Mouse (Mus musculus) limb, embryonic 10.5 days (tissue): ENCODE measurements around the gene Olfr12. TPM values are rescaled to one million over a fixed set of nuclear protein-coding genes. Genes with fewer than 3 reads are reported as not detected.

Source experiments
- DNase-seq: peaks from one replicate; pipeline ENCODE4 v3.0.0-alpha.2; 2017; ENCODE audit warnings: low spot score
- H3K27ac ChIP-seq: fragments of 300-500 bp; sonication (generic); 2 replicates; pipeline ENCODE4 v1.5.1; 2016; ENCODE audit warnings: mild to moderate bottlenecking
- H3K27me3 ChIP-seq: fragments of 300-500 bp; sonication (generic); 2 replicates; pipeline ENCODE4 v1.6.1; 2016; ENCODE audit warnings: low read depth, mild to moderate bottlenecking; ENCODE audit not compliant: poor library complexity, severe bottlenecking
- H3K36me3 ChIP-seq: fragments of 300-500 bp; sonication (generic); 2 replicates; pipeline ENCODE4 v1.6.1; 2016; ENCODE audit warnings: mild to moderate bottlenecking, moderate library complexity
- H3K4me1 ChIP-seq: fragments of 300-500 bp; sonication (generic); 2 replicates; pipeline ENCODE4 v1.6.1; 2016
- H3K4me3 ChIP-seq: fragments of 300-500 bp; sonication (generic); 2 replicates; pipeline ENCODE4 v1.5.1; 2016; ENCODE audit warnings: mild to moderate bottlenecking, moderate library complexity
- H3K9me3 ChIP-seq: fragments of 300-500 bp; sonication (generic); replicated peaks from 2 replicates; pipeline ENCODE4 v1.6.1; 2016; ENCODE audit warnings: mild to moderate bottlenecking
- WGBS: fragments of 180-500 bp; shearing (Covaris S2); methylation state at CpG from one replicate; pipeline ENCODE4 v1.1.7; 2016; 5-methylcytosine and 5-hydroxymethylcytosine counted together
- polyA plus RNA-seq: library from polyadenylated mRNA; unstranded; fragments of >200 nt; fragmentation: Nextera tagmentation; extraction: Ambion mirVana; gene quantifications from 2 replicates; pipeline ENCODE4 v1.2.1, GENCODE M21; 2016

The Olfr12 gene
- polyA plus RNA-seq, 1 experiment from 2014 or later: not detected

DNA sequence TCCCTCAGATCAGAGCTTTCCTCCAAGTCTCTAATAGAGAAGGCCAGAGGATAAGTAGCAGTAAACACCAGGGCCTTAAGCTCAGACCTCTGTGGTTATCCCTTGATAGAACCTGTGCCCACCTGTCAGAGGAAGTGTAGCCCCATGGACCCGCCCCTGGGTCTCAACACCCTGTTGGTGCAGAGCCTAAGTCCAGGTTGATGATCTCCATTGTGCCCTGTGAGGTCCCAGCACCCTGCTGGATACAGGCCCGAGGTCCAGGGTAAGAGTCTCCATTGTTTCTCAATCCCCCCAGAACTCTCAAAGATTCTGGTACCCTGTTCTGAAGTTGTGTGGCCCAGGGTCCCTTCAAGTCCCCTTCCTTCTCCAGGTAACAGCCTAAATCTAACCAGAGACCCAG is 28.5 kb downstream of the Olfr12 start:
- Histone ChIP-seq H3K36me3 (no peaks in the 10 kb centered on the region), H3K9me3 (no peaks in the 10 kb centered on the region), H3K4me1 (peaks cover 22% of the 10 kb centered on the region), H3K27ac (no peak overlapping the region), H3K27me3 (no peaks in the 10 kb centered on the region), H3K4me3 (no peak overlapping the region)
- 73% methylated on average over 2 of the region's 2 CpGs for WGBS
- DNase-seq: no peak

DNA sequence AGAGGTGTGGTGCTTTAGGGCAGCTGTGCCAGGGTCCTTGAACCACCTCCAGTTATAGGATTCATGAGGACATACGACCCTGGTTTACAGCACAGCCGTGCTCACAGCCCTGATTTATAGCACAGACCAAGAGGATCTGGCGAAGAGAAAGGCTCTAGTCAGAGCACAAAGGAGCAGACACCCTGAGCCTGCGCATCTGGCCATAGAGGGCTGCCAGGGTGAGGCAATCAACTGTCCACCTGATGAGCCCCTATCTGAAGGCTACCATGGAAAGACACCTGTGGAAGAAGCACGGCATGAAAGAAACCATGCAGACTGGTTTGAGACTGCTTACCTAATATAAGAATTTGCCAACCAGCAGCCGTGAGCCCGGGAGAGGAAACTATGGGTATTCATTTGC is 29.0 kb downstream of the Olfr12 start:
- Histone ChIP-seq H3K36me3 (no peaks in the 10 kb centered on the region), H3K9me3 (no peaks in the 10 kb centered on the region), H3K4me1 (peaks cover 20% of the 10 kb centered on the region), H3K4me3 (no peak overlapping the region), H3K27me3 (no peaks in the 10 kb centered on the region), H3K27ac (no peak overlapping the region)
- DNase-seq: no peak
- 69% methylated on average over 7 of the region's 7 CpGs for WGBS

DNA sequence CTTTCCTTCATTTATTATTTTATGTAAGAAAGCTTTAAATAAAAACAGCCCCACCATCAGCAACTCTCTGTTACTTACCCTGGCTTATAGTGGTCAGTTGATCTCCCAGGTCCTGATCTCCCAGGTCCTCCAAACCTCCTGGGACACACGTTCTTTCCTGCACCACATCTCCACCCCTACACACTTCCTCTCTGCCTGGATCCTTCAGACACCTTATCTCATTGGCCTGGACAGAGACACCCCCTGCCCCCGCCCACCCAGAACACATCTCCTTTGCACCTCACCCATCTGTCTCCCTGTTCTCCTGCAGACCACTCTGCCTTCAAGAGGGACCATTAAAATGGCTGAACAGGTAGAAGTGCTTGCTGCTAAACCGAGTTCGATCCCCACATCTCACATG is 29.4 kb downstream of the Olfr12 start:
- 72% methylated on average over 4 of the region's 4 CpGs for WGBS
- peaks cover 18% of the 10 kb centered on the region for H3K4me1 ChIP-seq
- H3K36me3 ChIP-seq: no peaks in the 10 kb centered on the region
- H3K9me3 ChIP-seq: no peaks in the 10 kb centered on the region
- DNase-seq: no peak
- H3K4me3 ChIP-seq: no peak overlapping the region
- no peak overlapping the region for H3K27ac ChIP-seq
- H3K27me3 ChIP-seq: no peaks in the 10 kb centered on the region

DNA sequence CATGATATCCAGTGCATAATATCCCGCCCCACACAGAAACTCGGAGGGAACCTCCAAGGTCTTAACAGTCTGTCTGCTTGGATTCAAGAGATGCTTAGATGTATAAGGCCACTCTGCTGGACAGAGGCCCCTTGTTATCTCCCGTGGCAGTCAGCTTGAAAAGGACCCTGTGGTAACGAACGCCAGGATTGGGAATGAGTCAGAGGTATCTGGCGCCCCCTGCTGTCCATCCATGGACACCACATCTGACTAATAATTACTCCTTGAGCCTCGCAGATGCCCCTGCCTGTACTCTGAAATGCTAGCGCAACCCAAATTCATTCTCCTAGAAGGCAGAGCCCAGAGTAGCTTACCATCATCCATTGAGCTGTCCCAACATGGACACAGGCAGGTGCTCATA is 30.2 kb downstream of the Olfr12 start:
- Histone ChIP-seq H3K27ac (no peak overlapping the region), H3K9me3 (no peaks in the 10 kb centered on the region), H3K4me1 (peaks cover 11% of the 10 kb centered on the region), H3K27me3 (no peaks in the 10 kb centered on the region), H3K4me3 (no peak overlapping the region), H3K36me3 (no peaks in the 10 kb centered on the region)
- 13% methylated on average over 8 of the region's 8 CpGs for WGBS
- peak; percentile 90 for DNase-seq

DNA sequence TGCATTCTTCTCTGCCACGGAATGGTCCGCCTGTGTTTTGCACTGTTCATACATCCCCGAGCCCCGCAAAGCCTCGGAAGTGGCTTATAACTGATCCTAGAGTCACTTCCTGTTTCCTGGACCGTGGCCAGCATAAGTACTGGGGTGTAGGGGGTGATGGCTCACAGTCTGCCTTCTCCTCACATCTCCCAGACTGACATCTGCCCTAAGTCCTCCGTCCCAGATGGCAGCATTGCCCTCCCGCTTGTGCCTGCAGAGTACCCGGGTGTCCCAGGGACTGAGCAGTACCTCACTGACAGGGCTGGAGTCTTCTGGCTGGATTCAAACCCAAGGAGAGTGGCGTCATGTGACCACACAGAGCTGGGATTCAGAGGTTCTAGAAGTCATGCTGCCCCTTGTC is 30.6 kb downstream of the Olfr12 start:
- H3K36me3 ChIP-seq: no peaks in the 10 kb centered on the region
- WGBS: 50% methylated on average over 10 of the region's 10 CpGs
- H3K4me1 ChIP-seq: peaks cover 10% of the 10 kb centered on the region
- no peaks in the 10 kb centered on the region for H3K27me3 ChIP-seq
- no peak for DNase-seq
- 0 out of 2 replicates have a peak overlapping the region, but pooled peaks have one; percentile 20 for H3K27ac ChIP-seq
- H3K4me3 ChIP-seq: no peak overlapping the region
- no peaks in the 10 kb centered on the region for H3K9me3 ChIP-seq

DNA sequence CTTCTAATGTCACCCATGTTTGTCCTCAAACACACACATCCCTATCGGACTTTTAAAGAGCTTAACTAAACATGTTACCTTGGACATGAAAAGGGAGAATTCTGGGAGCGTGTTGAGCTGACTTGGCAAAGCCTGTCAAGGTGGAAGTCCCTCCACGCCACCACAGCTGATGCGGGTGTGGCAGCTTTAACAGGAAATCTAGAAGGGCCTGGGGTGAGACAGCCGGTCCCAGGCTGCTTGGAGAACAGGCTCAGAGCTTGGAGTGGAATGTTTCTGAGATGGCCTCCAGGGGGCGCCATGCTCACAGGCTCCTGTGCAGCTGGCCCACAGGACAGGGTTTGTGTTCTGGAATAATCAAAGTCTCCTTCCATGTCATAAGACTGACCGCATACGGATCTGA is 31.1 kb downstream of the Olfr12 start, which contains the start of gene Otos:
Gene Otos, minus strand, starts transcription at position 169 of the 400 bp plus-strand sequence.
- 33% methylated on average over 8 of the region's 8 CpGs for WGBS
- peaks cover 10% of the 10 kb centered on the region for H3K4me1 ChIP-seq
- no peaks in the 10 kb centered on the region for H3K9me3 ChIP-seq
- H3K36me3 ChIP-seq: no peaks in the 10 kb centered on the region
- H3K27ac ChIP-seq: peak within 1 kb of the TSS; percentile 38; the same call in 1 of the 2 replicates
- no peaks in the 10 kb centered on the region for H3K27me3 ChIP-seq
- DNase-seq: peak; percentile 85
- no peak within 1 kb of the TSS for H3K4me3 ChIP-seq

DNA sequence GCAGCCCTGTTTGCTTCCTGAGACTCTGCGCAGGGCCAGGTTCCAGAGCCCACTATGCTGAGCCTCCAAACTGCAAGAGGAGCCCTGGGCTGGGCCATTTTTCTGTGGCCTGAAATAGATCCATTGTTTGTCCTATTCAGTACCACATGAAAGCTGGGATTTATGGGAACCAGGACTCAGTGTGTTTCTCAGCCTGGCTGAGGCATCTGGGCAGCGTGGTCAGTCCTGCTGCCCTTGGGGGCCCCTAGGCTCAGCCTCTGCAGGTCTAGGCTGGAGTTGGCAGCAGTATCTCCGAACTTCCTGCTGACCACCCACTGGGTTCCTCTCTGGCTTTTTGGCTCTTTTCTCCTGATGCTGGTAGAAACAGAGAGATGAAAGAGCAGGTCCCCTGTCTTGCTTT is 33.9 kb downstream of the Olfr12 start:
- H3K36me3 ChIP-seq: no peaks in the 10 kb centered on the region
- no peak overlapping the region for H3K4me3 ChIP-seq
- H3K27me3 ChIP-seq: no peaks in the 10 kb centered on the region
- H3K4me1 ChIP-seq: peaks cover 10% of the 10 kb centered on the region
- no peak for DNase-seq
- H3K9me3 ChIP-seq: no peaks in the 10 kb centered on the region
- no peak overlapping the region for H3K27ac ChIP-seq
- 82% methylated on average over 3 of the region's 3 CpGs for WGBS

DNA sequence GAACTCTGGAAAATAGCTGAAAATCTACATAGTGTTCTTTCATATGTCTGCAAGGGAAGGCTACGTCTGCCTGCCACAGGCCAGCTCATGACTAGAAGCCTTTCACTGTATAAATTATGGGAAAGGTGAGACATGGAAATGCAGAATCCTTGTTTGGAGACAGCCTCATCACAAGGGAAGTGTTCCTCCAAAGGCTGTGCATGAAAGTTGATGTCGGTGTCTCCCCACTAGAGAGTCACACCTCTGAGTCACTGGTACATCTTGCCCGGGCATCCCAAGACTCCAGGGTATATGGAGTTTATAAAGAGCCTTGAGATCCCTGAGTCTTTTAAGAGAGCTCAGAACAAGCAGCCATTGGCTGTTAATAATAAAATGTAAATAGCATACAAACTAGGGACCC is 35.6 kb downstream of the Olfr12 start:
- H3K4me3 ChIP-seq: no peak overlapping the region
- no peak overlapping the region for H3K27ac ChIP-seq
- no peaks in the 10 kb centered on the region for H3K9me3 ChIP-seq
- H3K4me1 ChIP-seq: peaks cover 10% of the 10 kb centered on the region
- no peaks in the 10 kb centered on the region for H3K36me3 ChIP-seq
- no peak for DNase-seq
- 91% methylated on average over 3 of the region's 3 CpGs for WGBS
- H3K27me3 ChIP-seq: no peaks in the 10 kb centered on the region

DNA sequence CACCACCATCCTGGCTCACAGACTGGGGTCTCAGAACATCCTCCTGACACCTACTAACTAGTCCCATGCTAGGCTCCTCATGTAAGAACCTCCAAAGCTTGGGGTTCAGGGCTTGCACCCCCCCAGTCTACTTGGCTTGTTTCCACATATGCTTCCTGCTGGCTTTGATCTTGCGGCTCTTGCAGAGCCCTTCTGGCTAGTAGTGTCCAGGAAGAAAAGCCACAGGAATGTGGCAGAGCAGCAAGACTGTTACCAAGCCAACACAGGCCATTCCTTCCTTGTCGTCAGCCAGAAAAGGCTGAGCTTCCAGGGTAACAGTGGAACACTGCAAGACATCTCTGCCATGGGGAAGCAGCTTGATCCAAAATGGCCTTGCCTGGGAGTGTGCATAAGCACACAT is 37.1 kb downstream of the Olfr12 start:
- Histone ChIP-seq H3K4me3 (no peak overlapping the region), H3K36me3 (no peaks in the 10 kb centered on the region), H3K9me3 (no peaks in the 10 kb centered on the region), H3K4me1 (peaks cover 7% of the 10 kb centered on the region; the same call in 1 of the 2 replicates), H3K27me3 (0 out of 2 replicates have a peak, but pooled peaks cover 5% of the 10 kb centered on the region), H3K27ac (no peak overlapping the region)
- WGBS: 71% methylated on average over 2 of the region's 2 CpGs
- no peak for DNase-seq

DNA sequence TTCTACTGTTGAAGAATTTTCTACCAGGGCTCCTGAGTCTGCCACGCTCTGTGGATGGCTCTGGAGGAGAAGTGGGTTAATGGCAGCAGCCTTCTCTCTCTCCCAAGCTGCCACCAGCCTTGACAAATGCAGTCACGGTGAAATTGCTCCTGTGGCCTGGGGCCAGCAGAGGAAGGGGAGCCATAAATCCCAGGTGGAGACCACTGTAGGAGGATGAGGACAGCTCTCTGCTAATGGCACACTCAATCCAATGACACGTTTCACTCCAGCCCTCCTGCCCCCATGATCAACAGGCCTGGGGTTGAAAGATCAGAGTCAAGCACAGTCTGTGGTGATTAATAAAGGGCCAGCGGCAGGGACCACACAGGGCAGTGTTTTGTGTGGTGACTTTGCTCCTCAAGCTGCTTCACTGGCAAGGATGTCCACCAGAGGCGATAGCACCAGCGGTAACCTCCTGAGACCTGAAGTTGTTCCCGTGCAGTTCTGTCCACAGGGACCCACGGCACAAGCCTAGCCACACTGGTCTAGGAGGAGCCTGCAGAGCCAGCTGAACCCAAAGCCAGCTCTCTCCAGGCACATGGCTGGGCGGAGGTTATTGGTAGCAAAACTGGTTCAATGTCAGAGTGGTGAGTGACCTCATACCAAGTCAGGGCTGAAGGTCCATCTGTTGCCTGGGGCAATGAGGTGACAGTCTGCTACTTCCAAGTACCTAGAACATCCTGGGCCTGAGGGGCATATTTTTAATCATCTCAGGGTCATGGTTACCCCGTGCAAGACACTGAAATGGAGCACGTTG is 39.6 kb downstream of the Olfr12 start:
- Histone ChIP-seq H3K36me3 (no peaks in the 10 kb centered on the region), H3K27me3 (0 out of 2 replicates have a peak, but pooled peaks cover 5% of the 10 kb centered on the region), H3K27ac (no peak overlapping the region), H3K9me3 (no peaks in the 10 kb centered on the region), H3K4me1 (peaks cover 7% of the 10 kb centered on the region; the same call in 1 of the 2 replicates), H3K4me3 (no peak overlapping the region)
- no peak for DNase-seq
- WGBS: 62% methylated on average over 11 of the region's 11 CpGs

DNA sequence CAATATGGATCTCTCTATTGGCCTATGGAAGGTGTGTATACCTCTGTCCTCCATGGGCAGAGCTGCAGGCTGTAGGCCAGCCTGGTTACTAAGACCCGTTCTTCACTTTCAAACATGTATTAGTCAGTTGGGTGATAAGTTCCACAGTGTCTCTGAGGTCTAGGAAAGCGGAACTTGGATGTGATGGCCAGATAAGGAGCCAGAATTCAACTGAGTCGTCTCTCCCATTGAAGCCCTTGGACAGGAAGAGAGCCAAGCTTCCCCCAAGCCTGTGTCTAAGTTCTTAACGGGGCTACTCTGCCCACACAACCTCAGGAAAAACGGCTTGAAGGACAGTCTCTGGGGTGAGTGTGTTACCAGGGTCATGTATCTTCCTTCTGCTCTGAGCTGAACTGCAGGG is 41.8 kb downstream of the Olfr12 start:
- Histone ChIP-seq H3K27me3 (0 out of 2 replicates have a peak, but pooled peaks cover 5% of the 10 kb centered on the region), H3K4me3 (no peak overlapping the region), H3K9me3 (no peaks in the 10 kb centered on the region), H3K4me1 (peaks cover 7% of the 10 kb centered on the region; the same call in 1 of the 2 replicates), H3K27ac (no peak overlapping the region), H3K36me3 (no peaks in the 10 kb centered on the region)
- DNase-seq: no peak
- WGBS: 74% methylated on average over 5 of the region's 5 CpGs

DNA sequence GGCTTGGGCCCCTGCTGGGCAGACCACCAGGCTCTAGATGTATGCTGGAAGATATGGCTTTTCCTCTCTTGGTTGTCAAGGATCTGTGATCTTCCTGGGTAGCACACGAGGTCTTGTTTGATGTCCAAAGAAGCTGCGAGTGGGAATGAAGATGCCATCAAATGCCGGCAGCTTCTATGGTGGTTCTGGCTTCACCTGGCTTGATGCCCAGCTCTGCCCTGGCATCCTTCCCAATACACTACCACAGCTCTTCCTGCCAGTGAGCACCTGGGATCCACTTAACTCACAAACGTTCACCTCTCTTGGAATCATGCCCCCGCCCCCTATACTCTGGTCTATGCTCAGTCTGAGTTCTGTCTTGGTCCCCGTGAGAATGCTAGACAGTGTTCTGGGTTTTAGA is 49.5 kb downstream of the Olfr12 start:
- no peak overlapping the region for H3K27ac ChIP-seq
- H3K27me3 ChIP-seq: no peaks in the 10 kb centered on the region
- no peaks in the 10 kb centered on the region for H3K4me1 ChIP-seq
- no peak overlapping the region for H3K4me3 ChIP-seq
- no peaks in the 10 kb centered on the region for H3K36me3 ChIP-seq
- WGBS: 84% methylated on average over 6 of the region's 6 CpGs
- no peak for DNase-seq
- H3K9me3 ChIP-seq: no peaks in the 10 kb centered on the region

DNA sequence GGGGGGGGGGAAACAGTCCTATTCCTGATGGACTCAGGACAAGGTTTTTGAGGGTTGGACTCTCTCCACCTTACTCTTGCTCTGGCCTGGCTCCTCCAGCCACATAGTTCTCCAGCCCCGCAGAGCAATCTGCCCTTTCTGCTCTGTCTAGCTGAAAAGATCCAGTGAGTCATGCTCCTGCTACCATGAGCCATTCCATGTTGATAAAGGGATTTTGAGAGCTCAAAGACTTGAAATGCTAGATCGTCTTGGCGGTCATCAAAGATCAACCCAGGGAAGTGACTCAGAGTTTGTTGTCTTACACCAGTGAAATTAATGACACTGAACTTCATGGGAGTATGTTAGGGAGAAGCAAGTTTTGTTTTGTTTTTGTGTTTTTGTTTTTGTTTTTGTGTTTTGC is 51.8 kb downstream of the Olfr12 start:
- no peak for DNase-seq
- whole genome bisulfite sequencing: 93% methylated on average over 3 of the region's 3 CpGs
- Histone ChIP-seq H3K9me3 (no peaks in the 10 kb centered on the region), H3K27ac (no peak overlapping the region), H3K36me3 (no peaks in the 10 kb centered on the region), H3K4me1 (peaks cover 9% of the 10 kb centered on the region; the same call in 1 of the 2 replicates), H3K27me3 (no peaks in the 10 kb centered on the region), H3K4me3 (no peak overlapping the region)
